Mouse (Mus musculus) liver, embryonic 12.5 days (tissue): ENCODE measurements at regions not wholly inside any gene's neighbourhood (a gene's known extent, or its start where the extent isn't known, plus 50 kb on each side); places are given as distances from the start of the nearest gene placed in this dataset.

Source experiments
- ATAC-seq: fragments of 200-750 bp; cut with Nextera tagmentation; 2 replicates; pipeline ENCODE4 v1.8.0; 2017; ENCODE audit warnings: moderate number of reproducible peaks, mild to moderate bottlenecking, moderate library complexity
- H3K27ac ChIP-seq: fragments of 300-500 bp; sonication (generic); 2 replicates; pipeline ENCODE4 v1.5.1; 2016; ENCODE audit warnings: mild to moderate bottlenecking
- H3K27me3 ChIP-seq: fragments of 300-500 bp; sonication (generic); replicated peaks from 2 replicates; pipeline ENCODE4 v1.6.1; 2016; ENCODE audit warnings: mild to moderate bottlenecking, moderate library complexity
- H3K36me3 ChIP-seq: fragments of 300-500 bp; sonication (generic); 2 replicates; pipeline ENCODE4 v1.6.1; 2016; ENCODE audit warnings: mild to moderate bottlenecking, moderate library complexity
- H3K4me1 ChIP-seq: fragments of 300-500 bp; sonication (generic); 2 replicates; pipeline ENCODE4 v1.6.1; 2016
- H3K4me2 ChIP-seq: fragments of 300-500 bp; sonication (generic); 2 replicates; pipeline ENCODE4 v1.6.1; 2016; ENCODE audit warnings: mild to moderate bottlenecking, moderate library complexity
- H3K4me3 ChIP-seq: fragments of 300-500 bp; sonication (generic); 2 replicates; pipeline ENCODE4 v1.5.1; 2016; ENCODE audit warnings: mild to moderate bottlenecking, moderate library complexity
- H3K9ac ChIP-seq: fragments of 300-500 bp; sonication (generic); 2 replicates; pipeline ENCODE4 v1.6.1; 2016; ENCODE audit warnings: mild to moderate bottlenecking, moderate library complexity
- H3K9me3 ChIP-seq: fragments of 300-500 bp; sonication (generic); replicated peaks from 2 replicates; pipeline ENCODE4 v1.6.1; 2016; ENCODE audit warnings: mild to moderate bottlenecking, moderate library complexity
- WGBS: fragments of 180-500 bp; shearing (Covaris S2); methylation state at CpG from one replicate; pipeline ENCODE4 v1.1.7; 2016; ENCODE audit not compliant: insufficient replicate concordance; 5-methylcytosine and 5-hydroxymethylcytosine counted together

DNA sequence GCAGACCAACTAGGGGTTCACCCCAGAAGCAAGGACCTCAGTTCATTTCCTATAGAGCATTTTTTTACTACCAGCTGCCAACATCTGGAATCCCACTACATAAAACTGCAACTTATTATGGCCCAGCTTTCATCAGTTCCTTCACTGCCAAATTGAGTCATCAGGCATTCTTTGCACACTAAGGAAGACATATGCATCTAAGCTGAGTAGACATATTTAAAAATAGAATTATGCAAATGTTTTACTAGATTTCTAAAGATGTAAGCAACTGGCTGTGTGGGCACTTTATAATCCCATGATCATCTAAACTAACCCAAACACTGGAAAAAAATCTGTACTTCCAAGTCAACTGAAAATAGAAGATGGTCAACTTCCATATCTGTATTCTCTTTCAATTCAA, 415.9 kb upstream of the Rarb start:
- no peaks in the 10 kb centered on the region for H3K9me3 ChIP-seq
- ATAC-seq = no peak

DNA sequence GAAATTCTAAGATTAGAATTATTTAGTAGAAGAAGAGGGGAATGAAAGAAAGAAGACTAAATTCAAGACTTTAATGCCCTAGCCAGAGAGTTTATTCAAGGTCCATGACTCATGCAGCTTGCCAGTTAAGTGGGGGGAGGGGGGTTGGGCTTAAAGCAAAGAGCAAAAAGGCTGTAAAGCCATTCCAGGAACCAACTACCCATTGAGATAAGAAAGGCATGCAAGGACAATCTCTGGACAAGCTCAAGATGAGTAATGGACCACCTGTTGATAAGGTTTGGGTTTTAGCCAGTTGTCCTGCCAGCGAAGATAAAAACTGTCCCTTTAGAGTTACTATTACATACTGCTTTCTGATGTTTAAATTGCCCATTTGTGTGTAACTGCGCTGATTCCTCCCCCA, 392.5 kb upstream of the Rarb start:
- Histone ChIP-seq H3K36me3 (no peaks in the 10 kb centered on the region), H3K4me1 (no peaks in the 10 kb centered on the region), H3K4me2 (no peak overlapping the region), H3K9me3 (0 out of 2 replicates have a peak, but pooled peaks cover 6% of the 10 kb centered on the region), H3K4me3 (no peak overlapping the region), H3K27ac (no peak overlapping the region), H3K9ac (no peak overlapping the region), H3K27me3 (no peaks in the 10 kb centered on the region)
- no peak for ATAC-seq
- 58% methylated on average over 2 of the region's 2 CpGs for WGBS

More for the DNA sequence above, 415.9 kb upstream of the Rarb start:
- Histone ChIP-seq H3K9ac (no peak overlapping the region), H3K27me3 (no peaks in the 10 kb centered on the region), H3K36me3 (no peaks in the 10 kb centered on the region), H3K4me2 (no peak overlapping the region), H3K4me3 (no peak overlapping the region), H3K4me1 (no peaks in the 10 kb centered on the region), H3K27ac (no peak overlapping the region)

DNA sequence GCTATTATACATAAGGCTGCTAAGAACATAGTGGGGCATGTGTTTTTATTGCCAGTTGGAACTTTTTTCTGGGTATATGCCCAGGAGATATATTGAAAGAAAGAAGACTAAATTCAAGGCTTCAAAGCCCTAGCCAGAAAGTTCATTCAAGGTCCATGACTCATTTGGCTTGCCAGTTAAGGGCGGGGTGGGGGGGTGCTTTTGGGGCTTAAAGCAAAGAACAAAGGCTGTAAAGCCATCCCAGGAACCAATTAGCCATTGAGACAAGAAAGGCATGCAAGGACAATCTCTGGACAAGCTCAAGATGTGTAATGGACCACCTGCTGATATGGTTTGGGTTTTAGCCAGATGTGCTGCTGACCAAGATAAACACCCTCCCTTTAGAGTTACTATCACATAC, 386.7 kb upstream of the Rarb start:
- 56% methylated on average over 1 of the region's 1 CpGs for WGBS
- ATAC-seq = no peak
- Histone ChIP-seq H3K4me3 (no peak overlapping the region), H3K9me3 (0 out of 2 replicates have a peak, but pooled peaks cover 8% of the 10 kb centered on the region), H3K36me3 (no peaks in the 10 kb centered on the region), H3K27ac (no peak overlapping the region), H3K4me2 (no peak overlapping the region), H3K4me1 (no peaks in the 10 kb centered on the region), H3K9ac (no peak overlapping the region), H3K27me3 (no peaks in the 10 kb centered on the region)

DNA sequence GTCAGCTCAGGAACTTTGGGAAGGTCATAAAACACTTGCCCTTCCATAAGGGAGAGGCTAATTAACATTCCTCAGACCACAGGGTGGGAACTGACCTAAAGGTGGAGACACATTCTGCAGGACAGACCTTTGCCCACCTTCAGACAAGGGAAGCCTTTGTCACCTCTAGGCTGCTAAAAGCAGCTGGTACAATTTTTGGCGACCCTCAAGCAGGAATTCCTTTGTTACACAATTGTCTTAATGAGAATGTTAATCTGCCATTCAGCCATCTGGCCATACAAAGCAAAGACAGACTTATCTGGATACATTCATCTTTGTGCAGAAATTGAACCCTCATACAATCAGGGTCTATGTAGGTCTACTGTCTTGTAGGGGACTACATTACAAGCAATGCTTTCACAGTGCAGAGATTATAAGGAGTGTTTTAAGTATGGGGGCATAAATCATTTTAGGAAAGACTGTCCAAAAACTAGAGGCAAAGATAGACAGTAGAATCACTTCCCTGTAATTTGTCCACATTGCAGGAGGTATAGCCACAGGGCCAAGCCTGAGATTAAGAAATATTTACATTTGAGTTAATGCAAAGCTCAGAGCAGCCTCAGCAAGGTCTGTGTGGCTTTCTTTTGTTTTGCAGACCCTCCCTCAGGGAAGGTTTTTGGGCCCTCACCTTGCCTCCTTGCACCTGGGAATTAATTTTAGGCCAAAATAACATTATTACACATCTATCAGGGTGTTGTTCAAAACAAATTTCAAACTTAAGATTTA, 384.5 kb upstream of the Rarb start:
- Histone ChIP-seq H3K27me3 (no peaks in the 10 kb centered on the region), H3K4me2 (no peak overlapping the region), H3K27ac (no peak overlapping the region), H3K36me3 (no peaks in the 10 kb centered on the region), H3K9me3 (0 out of 2 replicates have a peak, but pooled peaks cover 3% of the 10 kb centered on the region), H3K9ac (no peak overlapping the region), H3K4me1 (no peaks in the 10 kb centered on the region), H3K4me3 (no peak overlapping the region)
- 28% methylated on average over 1 of the region's 1 CpGs for WGBS
- ATAC-seq = no peak

DNA sequence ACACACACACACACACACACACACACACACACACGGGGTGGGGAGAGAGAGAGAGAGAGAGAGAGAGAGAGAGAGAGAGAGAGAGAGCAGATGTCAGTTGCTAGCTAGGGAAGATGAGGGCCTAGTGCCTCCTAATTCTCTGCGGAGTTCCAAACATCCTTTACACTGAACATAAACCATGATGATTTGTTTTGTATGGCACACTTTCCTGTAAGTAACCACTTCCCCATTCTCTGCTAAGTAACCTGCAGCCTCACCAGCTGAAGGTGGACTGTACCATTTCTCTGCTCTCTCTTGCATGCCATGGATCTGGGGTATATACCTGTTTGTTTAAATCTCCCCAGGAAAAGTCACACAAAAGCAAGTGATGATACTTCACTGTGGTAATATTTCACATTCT, 374.0 kb upstream of the Rarb start:
- no peaks in the 10 kb centered on the region for H3K27me3 ChIP-seq
- ATAC-seq = no peak
- H3K36me3 ChIP-seq = no peaks in the 10 kb centered on the region
- no peak overlapping the region for H3K27ac ChIP-seq
- H3K4me2 ChIP-seq = no peak overlapping the region
- H3K4me3 ChIP-seq = no peak overlapping the region
- WGBS = 30% methylated on average over 2 of the region's 2 CpGs
- no peaks in the 10 kb centered on the region for H3K4me1 ChIP-seq
- no peaks in the 10 kb centered on the region for H3K9me3 ChIP-seq
- no peak overlapping the region for H3K9ac ChIP-seq

DNA sequence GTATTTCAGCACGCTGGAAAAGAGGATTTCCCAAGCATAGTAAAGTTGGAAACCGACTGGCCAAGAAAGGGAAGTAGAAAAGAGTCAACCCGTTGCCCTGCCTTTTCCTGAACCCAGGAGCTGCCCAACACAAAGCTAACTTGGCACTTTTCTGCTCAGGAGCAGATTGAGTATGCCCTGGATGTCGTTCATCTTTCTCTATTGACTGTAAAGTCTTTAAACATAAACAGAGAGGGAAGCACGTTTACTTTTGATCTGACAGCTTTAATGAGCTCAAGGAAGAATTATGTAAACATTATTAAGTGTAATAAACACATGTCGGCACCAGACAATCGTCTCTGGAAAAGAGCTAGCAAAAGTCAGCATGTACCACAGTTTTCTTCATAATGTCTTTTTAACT, 354.3 kb upstream of the Rarb start:
- Histone ChIP-seq H3K4me1 (peaks cover 9% of the 10 kb centered on the region; the same call in 1 of the 2 replicates), H3K27me3 (peaks cover 15% of the 10 kb centered on the region), H3K36me3 (no peaks in the 10 kb centered on the region), H3K27ac (no peak overlapping the region), H3K4me2 (peak overlapping the region; percentile 65), H3K9me3 (no peaks in the 10 kb centered on the region), H3K4me3 (peak overlapping the region; percentile 39; the same call in 1 of the 2 replicates), H3K9ac (no peak overlapping the region)
- 27% methylated on average over 7 of the region's 7 CpGs for WGBS
- ATAC-seq = no peak

DNA sequence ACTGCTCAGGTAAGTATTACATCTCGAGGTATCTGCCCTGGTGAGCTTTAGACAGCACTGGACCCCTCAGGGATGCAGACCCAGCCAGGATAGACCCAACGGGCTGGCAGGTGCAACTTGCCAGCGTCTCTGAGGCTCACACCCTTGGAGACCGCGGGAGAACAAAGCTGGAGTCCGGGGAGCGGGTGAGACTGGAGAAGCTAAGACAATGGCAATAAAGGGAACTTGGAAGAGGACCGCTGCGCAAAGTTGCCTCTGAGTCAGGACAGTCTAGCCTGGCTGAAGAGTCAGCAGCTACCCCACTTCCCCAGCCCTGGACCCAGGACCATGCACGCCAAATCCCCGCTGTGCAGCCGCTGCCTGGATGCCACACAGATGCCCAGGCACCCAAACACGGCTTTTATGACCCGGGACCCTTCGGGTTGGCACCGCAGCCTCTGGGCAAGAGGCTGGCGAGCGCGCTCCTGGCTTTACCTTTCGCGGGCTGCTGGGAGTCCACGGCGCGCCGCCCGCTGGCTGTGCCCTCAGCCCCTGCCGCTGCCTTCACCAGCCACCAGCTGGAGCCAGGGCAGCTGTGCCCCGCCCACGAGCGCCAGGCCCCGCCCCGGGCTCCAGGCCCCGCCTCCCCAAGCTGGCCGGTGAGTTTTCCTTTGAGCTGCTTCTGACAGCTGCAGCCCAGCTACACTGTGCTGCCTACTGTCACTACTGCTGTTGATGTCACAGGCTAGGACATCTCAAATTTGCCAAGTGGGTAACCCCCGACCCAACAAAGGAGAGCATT, 353.6 kb upstream of the Rarb start:
- H3K9me3 ChIP-seq = no peaks in the 10 kb centered on the region
- ATAC-seq = peak; percentile 57
- H3K27ac ChIP-seq = no peak overlapping the region
- H3K4me2 ChIP-seq = peak overlapping the region; percentile 65
- peak overlapping the region; percentile 39 for H3K4me3 ChIP-seq
- no peaks in the 10 kb centered on the region for H3K36me3 ChIP-seq
- WGBS = 4% methylated on average over 33 of the region's 35 CpGs
- H3K27me3 ChIP-seq = peaks cover 15% of the 10 kb centered on the region
- H3K9ac ChIP-seq = no peak overlapping the region
- H3K4me1 ChIP-seq = peaks cover 9% of the 10 kb centered on the region; the same call in 1 of the 2 replicates

DNA sequence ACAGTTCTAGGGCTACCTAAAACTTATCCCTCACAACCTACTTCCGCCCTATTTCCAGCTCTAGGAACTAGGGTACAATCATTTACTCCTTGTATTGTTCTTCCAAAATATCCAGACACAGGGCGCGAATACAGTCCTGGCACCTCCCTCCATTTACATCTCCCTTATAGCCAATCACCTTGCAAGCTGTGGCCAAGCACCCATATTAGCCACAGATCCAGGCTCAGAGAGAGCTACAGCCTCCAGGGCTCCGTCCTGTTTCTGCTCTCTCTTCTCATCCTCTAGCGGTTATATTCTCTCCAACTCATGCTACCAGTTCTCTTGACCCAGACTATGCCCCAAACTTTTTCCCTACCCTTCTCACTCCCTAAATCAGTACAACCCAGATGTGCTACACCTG, 352.9 kb upstream of the Rarb start:
- no peak for ATAC-seq
- WGBS = 35% methylated on average over 5 of the region's 5 CpGs
- Histone ChIP-seq H3K9ac (no peak overlapping the region), H3K27ac (no peak overlapping the region), H3K27me3 (peaks cover 15% of the 10 kb centered on the region), H3K4me2 (peak overlapping the region; percentile 65), H3K4me3 (peak overlapping the region; percentile 39; the same call in 1 of the 2 replicates), H3K9me3 (no peaks in the 10 kb centered on the region), H3K4me1 (peaks cover 9% of the 10 kb centered on the region; the same call in 1 of the 2 replicates), H3K36me3 (no peaks in the 10 kb centered on the region)

DNA sequence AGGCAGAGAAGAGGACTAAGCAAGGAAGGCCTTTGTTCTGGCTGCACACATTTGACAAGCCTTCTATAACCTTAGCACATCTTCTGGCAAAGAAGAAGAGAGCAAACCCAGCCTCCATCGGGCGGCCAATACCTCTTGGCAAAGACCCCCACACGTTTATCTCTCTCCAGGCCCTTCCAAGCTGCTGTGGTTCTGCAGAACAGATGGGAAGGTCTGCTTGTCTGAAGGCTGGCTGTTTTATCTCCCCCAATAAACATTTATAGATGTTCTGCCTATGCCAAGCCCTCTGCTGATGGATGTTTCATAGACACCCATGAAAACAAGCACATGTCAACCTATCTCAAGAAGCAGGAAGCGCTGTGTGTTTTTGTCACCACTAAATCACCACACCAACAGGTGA, 339.4 kb upstream of the Rarb start:
- ATAC-seq = no peak
- Histone ChIP-seq H3K4me1 (no peaks in the 10 kb centered on the region), H3K4me3 (no peak overlapping the region), H3K9ac (no peak overlapping the region), H3K9me3 (no peaks in the 10 kb centered on the region), H3K4me2 (no peak overlapping the region), H3K36me3 (no peaks in the 10 kb centered on the region), H3K27me3 (no peaks in the 10 kb centered on the region), H3K27ac (no peak overlapping the region)
- WGBS = 63% methylated on average over 4 of the region's 4 CpGs

DNA sequence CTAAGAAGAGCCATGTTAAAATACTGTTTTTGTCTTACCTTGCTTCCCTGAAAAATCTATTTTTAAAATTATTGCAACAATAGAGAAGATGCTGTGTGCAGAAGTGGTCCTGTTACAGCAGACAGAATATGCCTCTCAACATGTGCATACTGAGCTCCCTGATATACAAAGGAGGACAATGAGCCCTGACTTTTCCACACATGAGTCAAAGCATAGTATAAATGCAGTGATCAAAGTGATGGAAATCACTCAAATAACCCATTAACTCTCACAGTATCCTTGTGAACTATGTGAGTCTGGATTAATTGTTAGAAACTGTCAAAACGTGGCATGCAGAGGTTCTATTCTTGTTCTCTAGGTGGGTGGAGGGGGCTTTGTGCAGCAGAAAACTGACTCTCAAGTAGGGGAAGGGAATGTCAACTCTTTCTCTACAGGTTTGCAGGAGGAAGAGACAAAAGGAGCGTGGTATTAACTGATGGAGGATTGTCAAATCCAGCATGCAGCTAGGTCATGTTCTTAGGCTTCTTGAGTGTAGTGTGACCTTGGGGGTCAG, 337.5 kb upstream of the Rarb start:
- H3K4me1 ChIP-seq = no peaks in the 10 kb centered on the region
- 50% methylated on average over 2 of the region's 2 CpGs for WGBS
- H3K9me3 ChIP-seq = no peaks in the 10 kb centered on the region
- H3K36me3 ChIP-seq = no peaks in the 10 kb centered on the region
- H3K4me3 ChIP-seq = no peak overlapping the region
- no peak overlapping the region for H3K9ac ChIP-seq
- no peak overlapping the region for H3K27ac ChIP-seq
- H3K27me3 ChIP-seq = no peaks in the 10 kb centered on the region
- no peak overlapping the region for H3K4me2 ChIP-seq
- ATAC-seq = no peak

DNA sequence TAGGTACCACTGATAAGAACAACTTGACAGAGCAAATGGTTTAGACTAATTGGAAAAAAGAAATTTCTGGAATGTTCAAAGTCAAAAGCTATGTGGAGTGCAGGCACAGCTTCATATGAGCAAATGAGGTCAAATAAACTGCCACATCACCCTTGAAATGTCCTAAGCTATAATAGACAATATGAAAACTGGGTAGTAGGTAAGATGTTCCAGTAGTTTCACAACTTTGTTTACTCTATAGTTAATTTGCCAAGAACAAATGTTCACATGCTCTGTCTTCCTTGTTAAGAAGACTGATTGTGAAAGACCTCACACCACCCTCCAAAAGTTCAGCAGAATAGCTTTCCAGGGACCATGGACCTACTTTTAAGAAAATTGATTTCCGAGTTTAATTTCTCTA, 301.7 kb upstream of the Rarb start:
- Histone ChIP-seq H3K27ac (no peak overlapping the region), H3K9me3 (no peaks in the 10 kb centered on the region), H3K9ac (no peak overlapping the region), H3K4me1 (no peaks in the 10 kb centered on the region), H3K27me3 (no peaks in the 10 kb centered on the region), H3K36me3 (no peaks in the 10 kb centered on the region), H3K4me2 (no peak overlapping the region), H3K4me3 (no peak overlapping the region)
- no peak for ATAC-seq
- 64% methylated on average over 1 of the region's 1 CpGs for WGBS

DNA sequence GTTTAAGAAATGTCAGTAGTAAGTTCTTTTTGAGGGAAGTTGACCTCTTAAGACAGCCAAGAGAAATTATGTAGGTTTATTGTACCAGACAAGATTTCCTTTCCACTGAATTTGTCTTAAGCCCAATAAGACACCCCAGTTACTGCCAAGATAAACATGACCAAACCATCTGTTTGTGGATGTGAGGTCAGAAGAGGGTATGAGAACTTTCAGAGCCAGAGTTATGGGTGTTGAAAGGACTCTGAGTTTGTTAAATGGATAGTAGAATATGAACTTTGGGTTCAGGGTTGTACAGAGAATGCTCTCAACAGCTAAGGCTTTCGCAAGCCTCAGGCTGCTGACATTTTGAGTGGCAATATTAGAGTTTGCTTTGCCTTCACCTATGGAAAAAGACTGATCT, 287.7 kb upstream of the Rarb start:
- Histone ChIP-seq H3K27ac (no peak overlapping the region), H3K9ac (no peak overlapping the region), H3K4me1 (no peaks in the 10 kb centered on the region), H3K4me2 (no peak overlapping the region), H3K36me3 (no peaks in the 10 kb centered on the region), H3K9me3 (no peaks in the 10 kb centered on the region), H3K27me3 (no peaks in the 10 kb centered on the region), H3K4me3 (no peak overlapping the region)
- WGBS = 83% methylated on average over 1 of the region's 1 CpGs
- no peak for ATAC-seq
